In genomic region chr2:93199531-93199974, GRCm38 (mm10) we compare ENCODE assay signal across 8 mouse cellular contexts. TPM values are rescaled to one million over a fixed set of nuclear protein-coding genes. Genes with fewer than 3 reads are reported as not detected.
DNase-seq lines count a peak whose midpoint lies in the region; ATAC-seq and TF ChIP-seq lines count a peak whose summit lies in the region.

No protein-coding gene starts in this region.

- TF ChIP-seq CTCF in hindbrain, postnatal 0 days (IDR thresholded peaks at IDR 0.05; ENCODE audit: low read depth) = peak; percentile 96
- TF ChIP-seq CTCF in liver, adult 2 months (IDR thresholded peaks at IDR 0.05; ENCODE audit: low read depth, low read length) = peak; percentile 97

- no peak for TF ChIP-seq POLR2A in liver, adult 2 months (IDR thresholded peaks at IDR 0.05; ENCODE audit: extremely low read depth, insufficient read depth, low read length)

- peak; percentile 25 for ATAC-seq in hindbrain, postnatal 0 days
- 0 out of 2 replicates have a peak, but pooled peaks have one; percentile 33 for ATAC-seq in monocyte, adult 5-6 weeks (replicated peaks; ENCODE audit: insufficient number of reproducible peaks, low FRiP score, low TSS enrichment, poor library complexity, severe bottlenecking)

- intact Hi-C loops in gastrocnemius, postnatal 14 days (cut with DNase I; ENCODE audit: low total_unique reads) = loop anchor here (2.0 to 10.0 kb wide), 2 partner anchors 129 to 295 kb away; no protein-coding TSS in a partner anchor

- no peak overlapping the region for H3K27ac ChIP-seq in hindbrain, postnatal 0 days
- H3K27ac ChIP-seq in liver, adult 2 months (replicated peaks; ENCODE audit: insufficient read depth, low read depth, low read length) = no peak overlapping the region

- H3K9me3 ChIP-seq in hindbrain, postnatal 0 days (ENCODE audit: low read length) = no peaks in the 10 kb centered on the region

- H3K4me1 ChIP-seq in hindbrain, postnatal 0 days (ENCODE audit: insufficient read depth, low read length) = no peaks in the 10 kb centered on the region
- no peaks in the 10 kb centered on the region for H3K4me1 ChIP-seq in liver, adult 2 months (ENCODE audit: control insufficient read depth, insufficient read depth, low read length)

- H3K4me3 ChIP-seq in hindbrain, postnatal 0 days (ENCODE audit: low read length) = no peak overlapping the region
- no peak overlapping the region for H3K4me3 ChIP-seq in liver, adult 2 months (ENCODE audit: insufficient read depth, low read depth, low read length)

- WGBS in hindbrain, postnatal 0 days = 30% methylated on average over 13 of the region's 13 CpGs
- 53% methylated on average over 13 of the region's 13 CpGs for WGBS in liver, adult 2 months

- H3K36me3 ChIP-seq in hindbrain, postnatal 0 days (ENCODE audit: insufficient read depth, low read length) = peaks cover 5% of the 10 kb centered on the region; the same call in 1 of the 2 replicates
- H3K36me3 ChIP-seq in liver, adult 2 months (ENCODE audit: control insufficient read depth, insufficient read depth, low read length) = no peaks in the 10 kb centered on the region

- peak; percentile 56 for DNase-seq in A20 (ENCODE audit: low read depth, low spot score)
- peak; percentile 12 for DNase-seq in MEL-GATA-1-ER (ENCODE audit: extremely low read depth, low read depth)
- peak; percentile 74 for DNase-seq in cerebellum, adult 9-10 months
- DNase-seq in gastrocnemius, postnatal 14 days = peak; percentile 72
- DNase-seq in hindbrain, postnatal 0 days (ENCODE audit: low spot score) = peak; percentile 73
- no peak for DNase-seq in liver, adult 2 months (ENCODE audit: extremely low read depth, low read depth, low spot score)
- peak; percentile 70 for DNase-seq in thymus, postnatal 25 days

- H3K9ac ChIP-seq in hindbrain, postnatal 0 days (replicated peaks; ENCODE audit: low read length) = no peak overlapping the region
- no peak overlapping the region for H3K9ac ChIP-seq in liver, adult 2 months (ENCODE audit: low read depth, low read length)

- H3K79me2 ChIP-seq in liver, adult 2 months (ENCODE audit: control insufficient read depth, insufficient read depth, low read length) = no peaks in the 10 kb centered on the region

- H3K27me3 ChIP-seq in hindbrain, postnatal 0 days (ENCODE audit: insufficient read depth, low read length) = no peaks in the 10 kb centered on the region
- H3K27me3 ChIP-seq in liver, adult 2 months (ENCODE audit: control insufficient read depth, insufficient read depth, low read length) = no peaks in the 10 kb centered on the region

- no peak overlapping the region for H3K4me2 ChIP-seq in hindbrain, postnatal 0 days (ENCODE audit: low read depth, low read length)

RNA-seq across cellular contexts. Expression of gene Trp53i11, which starts 12.2 kb away (rescaled TPM):
- total RNA-seq in gastrocnemius, postnatal 14 days (2021) = 10 to 100 TPM; 26.9 to 29.6 TPM
- 150 and 176 TPM in 2 replicates for total RNA-seq in hindbrain, postnatal 0 days (2014; rRNA removed)
- polyA plus RNA-seq in hindbrain, postnatal 0 days (2015; fragmentation: Nextera tagmentation; extraction: Ambion mirVana) = 49.6 and 66.7 TPM in 2 replicates
- total RNA-seq in liver, adult 2 months (2014; rRNA removed) = 1.9 and 5.0 TPM in 2 replicates
- 7.1 and 9.1 TPM in 2 replicates for polyA plus RNA-seq in liver, adult 2 months (2012; rRNA removed)
- total RNA-seq in monocyte, adult 5-6 weeks (2017) = 16.3 to 24.1 TPM (median 23.8 TPM) in 3 replicates
